Mouse (Mus musculus) lung, embryonic 14.5 days (tissue): ENCODE data around the gene Ugt1a5. TPM values are rescaled to one million over a fixed set of nuclear protein-coding genes. Genes with fewer than 3 reads are reported as not detected.

Experiments
- ATAC-seq: fragments of 200-750 bp; cut with Nextera tagmentation; 2 replicates; pipeline ENCODE4 v1.8.0; 2017; ENCODE audit warnings: mild to moderate bottlenecking, moderate TSS enrichment, moderate library complexity; ENCODE audit not compliant: insufficient read depth
- DNase-seq: peaks from one replicate; pipeline ENCODE4 v3.0.0-alpha.2; 2015
- H3K27ac ChIP-seq: fragments of 300-500 bp; sonication (generic); 2 replicates; pipeline ENCODE4 v1.5.1; 2014; ENCODE audit warnings: low read depth, mild to moderate bottlenecking, moderate library complexity
- H3K27me3 ChIP-seq: fragments of 300-500 bp; sonication (generic); 2 replicates; pipeline ENCODE4 v1.6.1; 2014; ENCODE audit warnings: low read length, control low read depth; ENCODE audit not compliant: insufficient read depth
- H3K36me3 ChIP-seq: fragments of 300-500 bp; sonication (generic); 2 replicates; pipeline ENCODE4 v1.6.1; 2014; ENCODE audit warnings: control low read depth; ENCODE audit not compliant: insufficient read depth
- H3K4me1 ChIP-seq: fragments of 300-500 bp; sonication (generic); 2 replicates; pipeline ENCODE4 v1.6.1; 2014; ENCODE audit warnings: antibody characterized with exemption, control low read depth; ENCODE audit not compliant: insufficient read depth
- H3K4me2 ChIP-seq: fragments of 300-500 bp; sonication (generic); 2 replicates; pipeline ENCODE4 v1.6.1; 2014; ENCODE audit warnings: mild to moderate bottlenecking
- H3K4me3 ChIP-seq: fragments of 300-500 bp; sonication (generic); 2 replicates; pipeline ENCODE4 v1.5.1; 2014; ENCODE audit warnings: low read depth, low read length
- H3K9ac ChIP-seq: fragments of 300-500 bp; sonication (generic); 2 replicates; pipeline ENCODE4 v1.6.1; 2014
- H3K9me3 ChIP-seq: fragments of 300-500 bp; sonication (generic); 2 replicates; pipeline ENCODE4 v1.6.1; 2016; ENCODE audit warnings: low read depth, low read length, control low read depth
- CTCF ChIP-seq: IDR thresholded peaks from 2 replicates; pipeline ENCODE4 v1.5.1; 2016; ENCODE audit warnings: antibody characterized with exemption, low read depth
- WGBS: fragments of 180-500 bp; shearing (Covaris S2); extraction: QIAGEN DNeasy Blood & Tissue Kit; methylation state at CpG from one replicate; pipeline ENCODE4 v1.1.7; 2014; 5-methylcytosine and 5-hydroxymethylcytosine counted together
- polyA plus RNA-seq: library from polyadenylated mRNA; unstranded; fragments of >200 nt; fragmentation: Nextera tagmentation; extraction: Ambion mirVana; gene quantifications from 2 replicates; pipeline ENCODE4 v1.2.1, GENCODE M21; 2014

The Ugt1a5 gene
- polyA plus RNA-seq, 1 experiment from 2014 or later, result not detected

DNA sequence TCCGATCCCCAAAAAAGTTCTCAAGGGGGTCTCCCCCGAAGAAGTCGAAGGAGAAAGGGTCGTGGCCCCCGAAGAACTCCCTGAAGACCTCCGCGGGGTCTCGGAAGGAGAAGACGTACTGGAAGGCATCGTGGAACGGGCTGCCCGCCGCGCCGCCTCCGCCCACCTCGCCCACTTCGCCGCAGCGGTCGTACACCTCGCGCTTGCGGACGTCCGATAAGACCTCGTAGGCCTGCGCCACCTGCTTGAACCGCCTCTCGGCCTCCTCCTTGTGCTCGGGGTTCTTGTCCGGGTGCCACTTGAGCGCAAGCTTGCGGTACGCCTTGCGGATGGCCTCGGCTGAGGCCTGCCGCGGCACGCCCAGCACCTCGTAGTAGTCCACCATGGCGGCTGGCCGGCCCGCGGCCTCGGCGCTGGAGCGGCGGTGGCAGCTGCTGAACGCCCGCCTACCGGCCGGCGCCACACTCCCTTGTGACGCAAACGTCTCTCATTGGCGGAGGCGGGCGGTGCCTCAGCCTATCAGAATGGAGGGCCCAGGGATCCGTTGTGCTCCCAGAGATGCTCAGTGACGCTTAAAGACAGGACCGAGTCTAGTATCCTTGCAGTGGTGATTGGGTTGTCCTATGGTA, 39.6 kb downstream of the Ugt1a5 start, which contains the start of gene Dnajb3:
Gene Dnajb3, minus strand, starts transcription at position 489 of the 629 bp plus-strand sequence.
- Histone ChIP-seq H3K27ac (no peak within 1 kb of the TSS), H3K9me3 (peaks cover 9% of the 10 kb centered on the region; the same call in 1 of the 2 replicates), H3K27me3 (no peaks in the 10 kb centered on the region), H3K4me1 (no peaks in the 10 kb centered on the region), H3K36me3 (no peaks in the 10 kb centered on the region), H3K9ac (peak within 1 kb of the TSS; percentile 64), H3K4me2 (peak within 1 kb of the TSS; percentile 81), H3K4me3 (peak within 1 kb of the TSS; percentile 44)
- WGBS, result 4% methylated on average over 62 of the region's 62 CpGs
- ATAC-seq (peak; percentile 99), DNase-seq (peak; percentile 90)
- TF ChIP-seq CTCF, result no peak

DNA sequence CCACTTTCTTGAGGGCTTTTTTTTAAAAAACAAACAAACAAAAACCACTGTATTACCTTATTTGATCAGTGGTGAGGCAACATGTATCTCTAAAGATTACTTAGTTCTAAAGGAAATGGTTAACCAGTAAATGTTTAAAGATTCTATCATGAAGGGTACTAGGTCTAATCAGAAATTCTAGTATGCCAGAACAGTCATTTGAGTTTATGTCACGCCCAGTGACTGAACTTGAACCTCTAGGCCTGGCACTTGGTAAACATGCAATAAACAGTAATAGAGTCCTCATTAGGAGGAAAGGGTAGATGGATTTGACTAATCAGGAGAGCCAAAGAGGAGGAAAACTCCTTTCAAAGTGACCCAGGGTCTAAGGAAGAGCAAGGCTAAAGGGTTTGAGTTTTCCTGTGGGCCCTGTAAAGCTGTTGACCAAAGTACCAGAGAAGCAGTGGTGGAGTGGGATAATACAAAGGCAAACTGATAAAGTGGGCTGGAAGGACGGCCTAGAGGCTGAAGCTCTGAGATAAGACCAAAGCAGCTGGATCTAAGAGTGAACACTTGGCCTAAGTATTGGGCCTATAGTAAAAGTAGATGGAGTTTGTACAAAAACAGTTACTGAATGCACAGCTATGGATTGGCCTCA, 41.1 kb downstream of the Ugt1a5 start:
- Histone ChIP-seq H3K36me3 (no peaks in the 10 kb centered on the region), H3K4me3 (no peak overlapping the region), H3K9me3 (peaks cover 17% of the 10 kb centered on the region), H3K4me2 (no peak overlapping the region), H3K9ac (no peak overlapping the region), H3K27me3 (no peaks in the 10 kb centered on the region), H3K27ac (no peak overlapping the region; the same call in 1 of the 2 replicates), H3K4me1 (no peaks in the 10 kb centered on the region)
- no peak for DNase-seq
- no peak for TF ChIP-seq CTCF
- WGBS, result 68% methylated on average over 2 of the region's 2 CpGs
- ATAC-seq, result no peak

DNA sequence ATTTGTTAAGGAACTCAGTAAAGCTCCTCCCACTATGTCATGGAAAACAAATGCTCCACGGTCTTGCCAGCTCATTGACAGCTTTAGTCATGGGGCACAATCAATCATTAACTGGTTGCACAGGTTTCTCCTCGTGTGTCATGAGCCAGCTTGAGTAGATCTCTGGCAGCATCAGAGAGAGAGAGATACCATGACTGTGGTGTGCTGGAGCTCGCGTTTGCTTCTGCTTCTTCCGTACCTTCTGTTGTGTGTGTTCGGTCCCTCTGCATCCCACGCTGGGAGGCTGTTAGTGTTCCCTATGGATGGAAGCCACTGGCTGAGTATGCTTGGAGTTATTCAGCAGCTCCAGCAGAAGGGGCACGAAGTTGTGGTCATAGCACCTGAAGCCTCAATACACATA, 46.0 kb downstream of the Ugt1a5 start, which contains the start of gene Ugt1a1:
Gene Ugt1a1, plus strand, starts transcription at position 148 of the 400 bp plus-strand sequence.
- no peaks in the 10 kb centered on the region for H3K4me1 ChIP-seq
- no peak for TF ChIP-seq CTCF
- H3K9me3 ChIP-seq, result peaks cover 53% of the 10 kb centered on the region
- ATAC-seq (no peak), DNase-seq (no peak)
- H3K9ac ChIP-seq, result no peak within 1 kb of the TSS
- H3K36me3 ChIP-seq, result no peaks in the 10 kb centered on the region
- no peak within 1 kb of the TSS for H3K27ac ChIP-seq
- WGBS, result 64% methylated on average over 8 of the region's 8 CpGs
- H3K4me2 ChIP-seq, result no peak within 1 kb of the TSS
- H3K27me3 ChIP-seq, result no peaks in the 10 kb centered on the region
- H3K4me3 ChIP-seq, result no peak within 1 kb of the TSS

- H3K36me3 ChIP-seq, result no peaks in the 10 kb centered on the region
- 0 out of 2 replicates have a peak, but pooled peaks have one; percentile 3 for ATAC-seq
- H3K27me3 ChIP-seq, result no peaks in the 10 kb centered on the region
- H3K9ac ChIP-seq, result no peak overlapping the region
- no peak overlapping the region for H3K4me2 ChIP-seq
- H3K4me3 ChIP-seq, result no peak overlapping the region
- no peak for TF ChIP-seq CTCF
- H3K9me3 ChIP-seq, result peaks cover 60% of the 10 kb centered on the region
- 54% methylated on average over 8 of the region's 8 CpGs for WGBS
- no peak overlapping the region for H3K27ac ChIP-seq
- H3K4me1 ChIP-seq, result no peaks in the 10 kb centered on the region
- DNase-seq, result peak; percentile 20
Observed at GRCm38 (mm10) chr1:88212341-88213045, 46.7 kb downstream of the Ugt1a5 start.

DNA sequence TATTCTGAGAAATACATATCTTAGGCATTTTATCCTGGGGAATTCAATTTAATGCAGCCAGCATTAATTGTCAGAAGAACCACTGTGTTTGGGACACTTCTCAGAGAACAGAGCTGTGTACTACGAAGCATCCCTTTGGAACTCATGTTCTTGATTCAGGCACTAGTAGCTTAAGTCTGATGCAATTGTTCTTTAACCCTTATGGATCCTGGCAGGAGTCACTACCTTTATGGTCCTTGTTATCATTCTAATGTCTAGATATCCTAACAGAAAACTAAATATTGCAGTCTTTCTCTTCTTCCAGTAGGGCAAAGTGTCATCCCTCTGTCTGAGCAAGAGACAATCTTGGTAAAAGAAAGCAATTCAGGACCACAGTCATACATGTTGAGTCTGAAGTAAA, 47.2 kb downstream of the Ugt1a5 start:
- H3K27me3 ChIP-seq, result no peaks in the 10 kb centered on the region
- DNase-seq, result peak; percentile 11
- no peak overlapping the region for H3K9ac ChIP-seq
- H3K4me3 ChIP-seq, result no peak overlapping the region
- no peak for ATAC-seq
- 74% methylated on average over 1 of the region's 1 CpGs for WGBS
- H3K9me3 ChIP-seq, result peaks cover 62% of the 10 kb centered on the region
- H3K36me3 ChIP-seq, result no peaks in the 10 kb centered on the region
- no peaks in the 10 kb centered on the region for H3K4me1 ChIP-seq
- TF ChIP-seq CTCF, result no peak
- no peak overlapping the region for H3K27ac ChIP-seq
- no peak overlapping the region for H3K4me2 ChIP-seq

GRCm38 (mm10) chr1:88213766-88214461, 48.1 kb downstream of the Ugt1a5 start:
- no peaks in the 10 kb centered on the region for H3K27me3 ChIP-seq
- H3K4me2 ChIP-seq, result no peak overlapping the region
- no peak overlapping the region for H3K27ac ChIP-seq
- no peak for TF ChIP-seq CTCF
- no peak overlapping the region for H3K4me3 ChIP-seq
- peaks cover 62% of the 10 kb centered on the region for H3K9me3 ChIP-seq
- no peaks in the 10 kb centered on the region for H3K4me1 ChIP-seq
- DNase-seq, result peak; percentile 6
- 75% methylated on average over 2 of the region's 2 CpGs for WGBS
- no peak for ATAC-seq
- H3K9ac ChIP-seq, result no peak overlapping the region
- no peaks in the 10 kb centered on the region for H3K36me3 ChIP-seq
